Mouse (Mus musculus) liver, embryonic 14.5 days (tissue): ENCODE data around the gene Ddah1.

Experiments
- CTCF ChIP-seq: IDR thresholded peaks from 2 replicates; pipeline ENCODE4 v1.5.1; 2016; ENCODE audit warnings: antibody characterized with exemption, low read depth, control low read depth
- EP300 ChIP-seq: IDR thresholded peaks from 2 replicates; pipeline ENCODE4 v1.6.1; 2016; ENCODE audit warnings: antibody characterized with exemption, low read depth

GRCm38 (mm10) chr3:145760547-145760946, 2.1 kb downstream of the Ddah1 start:
- no peak for TF ChIP-seq CTCF
- no peak for TF ChIP-seq EP300
